Mouse (Mus musculus) layer of hippocampus, adult 11-12 months (tissue): ENCODE data around the gene 1700017B05Rik.
"Not testable (repeated sequence)": the region's sequence is repeated elsewhere in the genome, so short reads cannot be mapped to it uniquely, and the experiment has no call there.

Source experiments
- DNase-seq: peaks from one replicate; pipeline ENCODE4 v3.0.0; 2022; ENCODE audit warnings: low spot score

1700017B05Rik gene

DNA sequence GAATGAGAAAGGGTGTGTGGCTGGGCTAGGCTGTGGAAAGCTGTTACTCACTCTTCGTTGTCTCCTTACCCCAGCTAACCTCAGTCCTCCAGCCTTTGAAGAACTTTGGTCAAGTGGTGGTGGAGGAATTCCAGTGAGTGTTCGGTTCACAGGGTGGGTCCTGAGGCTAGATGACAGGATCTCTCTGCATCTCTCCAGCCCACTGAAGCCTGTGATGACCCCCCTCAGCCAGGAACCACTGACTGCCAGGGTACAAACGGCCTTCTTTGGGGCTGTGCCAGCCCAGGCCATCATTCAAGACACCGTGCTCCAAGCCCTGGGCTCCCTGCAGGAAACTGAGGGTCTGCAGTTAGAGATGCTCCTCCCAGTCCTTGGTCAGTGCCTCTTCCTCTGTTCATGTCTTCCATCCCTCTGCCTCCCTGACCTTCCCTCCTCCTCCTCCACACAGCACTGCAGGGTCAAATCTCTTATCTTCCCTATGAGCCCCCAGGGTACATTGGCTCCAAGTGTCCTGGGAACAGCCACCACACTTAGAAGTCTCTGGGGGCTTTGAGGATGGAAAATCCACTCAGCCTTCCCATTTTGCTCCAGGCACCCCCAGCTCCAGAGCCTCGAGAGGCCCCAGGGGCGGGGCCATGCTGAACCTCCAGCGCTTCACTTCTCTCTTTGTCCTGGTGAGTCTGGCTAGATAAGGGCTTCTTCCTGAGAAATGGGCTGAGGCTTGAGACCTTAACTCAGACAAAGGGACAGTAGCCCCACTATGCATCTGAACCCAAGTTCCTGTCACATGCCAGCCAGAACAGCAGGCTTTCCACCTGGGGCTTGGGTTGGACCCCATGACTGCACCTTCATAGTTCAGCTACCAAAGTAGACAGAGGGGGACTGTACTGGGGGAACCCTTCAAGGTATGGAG, 14.1 kb downstream of the 1700017B05Rik start:
- no peak for DNase-seq

GRCm38 (mm10) chr9:57247201-57247671, 15.2 kb downstream of the 1700017B05Rik start:
- no peak for DNase-seq

- no peak for DNase-seq
Observed at GRCm38 (mm10) chr9:57246482-57246881, 15.9 kb downstream of the 1700017B05Rik start.

GRCm38 (mm10) chr9:57244106-57244685, 18.2 kb downstream of the 1700017B05Rik start:
- DNase-seq, result no peak

DNA sequence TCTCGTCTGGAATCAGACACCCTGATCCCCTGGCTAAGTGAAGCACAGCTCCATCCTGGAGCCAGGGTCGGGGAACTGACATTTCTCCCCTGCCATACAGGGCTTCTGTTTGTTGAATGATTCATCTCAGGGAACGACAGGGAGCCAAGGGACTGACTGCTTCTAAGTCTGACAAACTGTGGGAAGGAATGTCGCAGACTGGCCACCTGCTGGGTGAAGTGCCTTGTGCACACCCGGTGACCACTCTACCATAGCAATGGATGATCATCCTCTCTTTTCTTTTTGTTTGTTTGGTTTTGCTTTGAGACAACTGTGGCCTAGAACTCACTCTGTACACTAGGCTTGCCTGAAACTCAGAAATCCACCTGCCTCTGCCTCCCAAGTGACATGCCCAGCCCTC, 19.5 kb downstream of the 1700017B05Rik start:
- no peak for DNase-seq

DNA sequence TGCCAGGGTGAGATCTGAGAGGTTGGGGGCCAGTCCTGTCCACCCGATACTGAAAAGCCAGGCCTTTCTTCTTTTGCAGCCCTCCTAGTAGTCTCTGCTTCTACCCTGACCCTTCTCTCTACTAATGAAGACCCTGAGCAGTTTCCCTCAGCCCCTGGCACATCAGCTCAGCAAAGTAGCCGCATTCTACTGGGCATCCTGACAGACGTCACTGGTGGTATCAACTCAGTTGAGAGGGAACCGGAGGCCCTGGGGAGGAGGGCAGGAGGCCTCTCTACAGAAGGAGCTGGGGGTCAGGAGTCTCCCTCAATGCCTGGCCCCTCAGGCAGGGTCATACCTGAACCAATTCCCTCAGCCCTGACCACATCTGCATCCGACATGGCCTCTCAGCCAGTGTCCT, 21.3 kb downstream of the 1700017B05Rik start:
- DNase-seq, result no peak

DNA sequence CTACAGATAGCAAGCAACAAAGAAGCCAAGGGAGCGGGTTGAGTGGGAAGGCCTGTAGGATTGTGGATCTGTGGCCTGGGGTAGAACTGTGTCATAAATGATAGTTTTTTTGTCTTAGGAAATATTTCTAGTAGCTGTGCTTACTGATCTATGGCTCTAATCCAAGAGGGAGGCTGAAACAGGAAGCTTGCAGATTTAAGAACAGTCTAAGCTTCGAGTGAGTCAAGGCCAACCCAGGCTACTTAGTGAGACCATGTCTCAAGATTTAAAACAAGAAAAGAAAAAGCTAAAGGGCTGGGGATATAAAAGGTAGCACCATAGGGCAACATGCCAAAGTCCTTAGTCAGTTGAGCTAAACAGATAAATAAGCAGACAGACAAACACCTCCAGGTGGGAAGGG, 24.2 kb downstream of the 1700017B05Rik start:
- no peak for DNase-seq

DNA sequence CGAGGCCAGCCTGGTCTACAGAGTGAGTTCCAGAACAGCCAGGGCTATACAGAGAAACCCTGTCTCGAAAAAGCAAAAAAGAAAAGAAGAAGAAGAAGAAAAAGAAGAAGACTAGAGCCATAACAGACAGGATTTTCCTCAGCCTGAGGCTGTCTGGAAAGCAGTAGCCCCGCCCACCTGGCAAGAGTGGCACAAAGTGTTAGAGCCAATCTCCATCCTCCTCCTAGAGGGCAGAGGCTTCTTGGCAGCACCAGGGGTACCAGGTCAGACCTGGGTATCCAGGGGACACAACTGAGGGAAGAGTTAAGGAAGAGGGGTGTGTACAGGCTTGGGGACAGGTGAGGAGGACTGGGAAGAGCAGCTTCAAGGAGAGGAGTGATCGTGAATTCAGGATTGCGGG, 24.7 kb downstream of the 1700017B05Rik start:
- DNase-seq, result no peak

- no peak for DNase-seq
Observed at GRCm38 (mm10) chr9:57236256-57236655, 26.2 kb downstream of the 1700017B05Rik start, which contains the start of gene Trcg1. Gene Trcg1, plus strand, starts transcription at chr9:57236556.

GRCm38 (mm10) chr9:57233767-57234166, 28.6 kb downstream of the 1700017B05Rik start:
- DNase-seq, result no peak

- DNase-seq, result no peak
Observed at GRCm38 (mm10) chr9:57233142-57233541, 29.3 kb downstream of the 1700017B05Rik start.

DNA sequence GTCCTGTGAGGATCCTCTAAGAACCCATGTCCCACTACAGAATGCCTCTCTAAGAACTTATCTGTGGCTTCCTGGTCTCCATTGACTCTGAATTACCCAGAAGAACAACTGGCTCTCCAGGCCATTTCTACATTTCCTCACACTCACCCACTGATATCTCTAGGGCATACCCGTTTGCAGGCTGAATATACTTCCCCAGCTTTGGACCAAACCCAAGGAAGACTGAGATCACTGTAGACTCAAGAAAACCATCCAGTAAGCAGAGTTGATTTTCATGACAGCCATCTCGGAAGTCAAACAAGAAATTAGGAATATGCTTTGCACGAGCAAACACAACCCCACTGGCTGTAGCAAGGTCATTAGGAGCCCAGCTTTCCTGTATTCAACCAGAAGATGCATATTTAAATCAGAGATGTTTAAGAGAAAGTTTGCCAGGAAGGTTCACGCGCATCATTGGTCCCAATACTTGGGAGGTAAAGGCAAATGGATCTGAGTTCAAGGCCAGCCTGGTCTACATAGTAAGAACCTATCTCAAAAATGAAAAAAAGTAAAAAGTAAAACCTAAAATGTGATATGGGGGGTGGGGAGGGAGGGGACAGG, 30.0 kb downstream of the 1700017B05Rik start:
- DNase-seq, result no peak

- no peak for DNase-seq
Observed at GRCm38 (mm10) chr9:57231536-57232255, 30.7 kb downstream of the 1700017B05Rik start.

- no peak for DNase-seq
Observed at GRCm38 (mm10) chr9:57230146-57230783, 32.1 kb downstream of the 1700017B05Rik start.

DNA sequence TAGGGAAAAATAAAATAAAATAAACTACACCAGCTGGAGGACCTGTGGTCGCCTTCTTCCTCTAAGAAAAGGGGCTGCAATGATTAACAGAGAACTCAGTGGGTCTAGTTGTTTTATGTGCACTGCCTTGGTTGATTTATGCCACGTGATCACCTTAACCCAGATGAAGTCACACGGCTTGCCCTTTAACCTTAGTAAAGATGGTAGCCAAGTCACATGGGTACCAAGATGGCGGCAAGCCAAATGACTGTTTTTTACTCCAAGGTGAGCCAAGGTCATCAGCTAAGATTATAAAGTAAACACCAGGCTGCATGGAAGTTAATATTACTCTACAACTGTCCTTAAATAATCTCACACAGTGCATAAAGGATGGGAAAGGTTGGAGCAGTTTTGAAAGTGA, 32.7 kb downstream of the 1700017B05Rik start:
- no peak for DNase-seq

DNA sequence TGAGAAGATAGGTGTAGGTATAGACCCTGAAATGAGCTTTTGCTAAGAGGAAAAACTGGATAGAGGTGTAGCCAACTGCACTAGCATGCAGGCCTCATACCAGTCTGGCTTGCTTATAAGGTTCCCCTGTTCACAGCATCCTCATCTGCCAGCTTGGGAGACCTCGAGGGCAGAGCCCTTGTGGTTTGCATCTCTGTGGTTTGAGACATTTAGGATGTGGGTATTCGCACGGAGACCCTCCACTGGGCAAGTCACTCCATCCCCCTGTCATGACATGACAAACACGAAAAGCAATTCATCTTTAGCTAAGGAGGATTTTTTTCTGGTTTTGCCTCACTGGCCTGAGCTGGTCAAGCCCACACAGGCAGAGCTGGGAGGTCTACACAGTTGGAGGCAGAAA, 34.2 kb downstream of the 1700017B05Rik start:
- no peak for DNase-seq

GRCm38 (mm10) chr9:57227203-57227602, 35.2 kb downstream of the 1700017B05Rik start:
- DNase-seq, result no peak

DNA sequence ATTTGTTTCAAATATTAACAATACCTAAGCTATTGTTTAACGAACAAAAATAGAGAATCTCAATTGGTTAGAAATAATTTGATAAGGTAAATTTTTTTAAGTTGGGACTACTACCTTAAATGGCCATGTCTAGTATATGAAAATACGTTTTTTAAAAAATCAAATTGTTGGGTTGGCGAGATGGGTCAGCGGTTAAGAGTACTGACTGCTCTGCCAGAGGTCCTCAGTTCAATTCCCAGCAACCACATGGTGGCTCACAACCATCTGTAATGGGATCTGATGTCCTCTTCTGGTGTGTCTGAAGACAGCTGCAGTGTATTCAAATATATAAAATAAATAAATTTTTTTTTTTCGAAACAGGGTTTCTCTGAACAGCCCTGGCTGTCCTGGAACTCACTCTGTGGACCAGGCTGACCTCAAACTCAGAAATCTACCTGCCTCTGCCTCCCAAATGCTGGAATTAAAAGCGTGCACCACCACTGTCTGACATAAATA, 35.7 kb downstream of the 1700017B05Rik start:
- not testable (repeated sequence) for DNase-seq

GRCm38 (mm10) chr9:57225780-57226627, 36.4 kb downstream of the 1700017B05Rik start:
- no peak for DNase-seq

DNA sequence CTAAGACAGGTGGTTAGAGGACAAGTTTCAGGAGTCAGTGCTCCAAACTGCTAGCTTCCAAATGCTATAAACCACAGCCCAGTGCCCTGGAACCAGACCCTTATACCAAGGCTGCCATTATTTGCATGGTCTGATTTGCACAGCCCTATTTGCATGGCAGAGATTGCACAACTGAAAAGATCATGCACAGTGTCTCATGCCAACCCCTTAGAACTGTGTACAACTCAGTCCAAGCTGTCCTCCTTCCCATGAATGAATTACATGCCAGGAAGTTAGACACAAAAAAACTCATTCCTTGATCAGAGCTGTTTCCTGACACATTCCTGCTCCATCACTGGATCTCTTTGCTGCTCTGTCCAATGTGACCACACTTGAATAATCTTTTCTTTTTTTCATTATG, 39.1 kb downstream of the 1700017B05Rik start:
- no peak for DNase-seq

- peak; percentile 21 for DNase-seq
Observed at GRCm38 (mm10) chr9:57220356-57220755, 42.1 kb downstream of the 1700017B05Rik start.
